Mouse (Mus musculus) forebrain, embryonic 11.5 days (tissue): Measurements from ENCODE around the gene Cd320. TPM values are rescaled to one million over a fixed set of nuclear protein-coding genes. Genes with fewer than 3 reads are reported as not detected.

ENCODE experiments used
- ATAC-seq: fragments of 200-750 bp; cut with Nextera tagmentation; replicated peaks from 2 replicates; pipeline ENCODE4 v1.8.0; 2017; ENCODE audit warnings: moderate TSS enrichment; ENCODE audit not compliant: low FRiP score
- DNase-seq: peaks from one replicate; pipeline ENCODE4 v3.0.0-alpha.2; 2017; ENCODE audit warnings: low spot score
- H3K27ac ChIP-seq: fragments of 300-500 bp; sonication (generic); 2 replicates; pipeline ENCODE4 v1.5.1; 2014; ENCODE audit warnings: low read depth, low read length
- H3K27me3 ChIP-seq: fragments of 300-500 bp; sonication (generic); 2 replicates; pipeline ENCODE4 v1.6.1; 2014; ENCODE audit warnings: mild to moderate bottlenecking, low read length, mixed read lengths; ENCODE audit not compliant: control insufficient read depth, insufficient read depth
- H3K36me3 ChIP-seq: fragments of 300-500 bp; sonication (generic); 2 replicates; pipeline ENCODE4 v1.6.1; 2014; ENCODE audit warnings: mild to moderate bottlenecking, low read length, moderate library complexity, mixed read lengths; ENCODE audit not compliant: control insufficient read depth, insufficient read depth
- H3K4me1 ChIP-seq: fragments of 300-500 bp; sonication (generic); replicated peaks from 2 replicates; pipeline ENCODE4 v1.6.1; 2014; ENCODE audit warnings: low read length, mixed read lengths; ENCODE audit not compliant: control insufficient read depth, insufficient read depth
- H3K4me2 ChIP-seq: fragments of 300-500 bp; sonication (generic); 2 replicates; pipeline ENCODE4 v1.6.1; 2014; ENCODE audit warnings: low read depth, mild to moderate bottlenecking, low read length, moderate library complexity, mixed read lengths; ENCODE audit not compliant: severe bottlenecking
- H3K4me3 ChIP-seq: fragments of 300-500 bp; sonication (generic); 2 replicates; pipeline ENCODE4 v1.5.1; 2014; ENCODE audit warnings: low read depth, low read length
- H3K9ac ChIP-seq: fragments of 300-500 bp; sonication (generic); 2 replicates; pipeline ENCODE4 v1.6.1; 2014; ENCODE audit warnings: low read length
- H3K9me3 ChIP-seq: fragments of 300-500 bp; sonication (generic); 2 replicates; pipeline ENCODE4 v1.6.1; 2016; ENCODE audit warnings: low read length, mixed read lengths; ENCODE audit not compliant: control insufficient read depth
- WGBS: fragments of 180-500 bp; shearing (Covaris S2); extraction: QIAGEN DNeasy Blood & Tissue Kit; methylation state at CpG from one replicate; pipeline ENCODE4 v1.1.7; 2014; 5-methylcytosine and 5-hydroxymethylcytosine counted together
- polyA plus RNA-seq: library from polyadenylated mRNA; unstranded; fragments of >200 nt; fragmentation: Nextera tagmentation; extraction: Ambion mirVana; gene quantifications from 2 replicates; pipeline ENCODE4 v1.2.1, GENCODE M21; 2014

The Cd320 gene
- polyA plus RNA-seq = 62.9 and 74.6 TPM in 2 replicates

- WGBS = under 1% methylated on average over 41 of the region's 45 CpGs
- Histone ChIP-seq H3K4me3 (peak within 1 kb of the TSS; percentile 86), H3K27me3 (no peaks in the 10 kb centered on the region), H3K4me2 (peak within 1 kb of the TSS; percentile 73), H3K9me3 (no peaks in the 10 kb centered on the region), H3K4me1 (no peaks in the 10 kb centered on the region), H3K9ac (peak within 1 kb of the TSS; percentile 79), H3K27ac (no peak within 1 kb of the TSS), H3K36me3 (no peaks in the 10 kb centered on the region; the same call in 1 of the 2 replicates)
- peak; percentile 95 for DNase-seq
- peak; percentile 89 for ATAC-seq
Observed at GRCm38 (mm10) chr17:33842966-33843795, at the start of gene Cd320. Gene Cd320 (plus strand): TSS chr17:33843091.

- no peak for ATAC-seq
- no peak overlapping the region for H3K4me3 ChIP-seq
Observed at GRCm38 (mm10) chr17:33798306-33798705, 44.6 kb upstream of the Cd320 start.

GRCm38 (mm10) chr17:33799277-33799676, 43.6 kb upstream of the Cd320 start:
- DNase-seq (no peak), ATAC-seq (no peak)
- H3K4me1 ChIP-seq = no peaks in the 10 kb centered on the region
- H3K9me3 ChIP-seq = no peaks in the 10 kb centered on the region
- WGBS = 66% methylated on average over 1 of the region's 1 CpGs
- no peak overlapping the region for H3K9ac ChIP-seq
- H3K4me2 ChIP-seq = no peak overlapping the region
- H3K27ac ChIP-seq = no peak overlapping the region
- H3K36me3 ChIP-seq = no peaks in the 10 kb centered on the region
- no peak overlapping the region for H3K4me3 ChIP-seq
- H3K27me3 ChIP-seq = no peaks in the 10 kb centered on the region

More at GRCm38 (mm10) chr17:33798306-33798705, 44.6 kb upstream of the Cd320 start:
- Histone ChIP-seq H3K36me3 (no peaks in the 10 kb centered on the region), H3K4me2 (no peak overlapping the region), H3K9ac (no peak overlapping the region), H3K27me3 (no peaks in the 10 kb centered on the region), H3K9me3 (no peaks in the 10 kb centered on the region), H3K27ac (no peak overlapping the region), H3K4me1 (no peaks in the 10 kb centered on the region)
- WGBS = 47% methylated on average over 3 of the region's 3 CpGs
- DNase-seq = no peak

GRCm38 (mm10) chr17:33802221-33802620, 40.7 kb upstream of the Cd320 start:
- no peaks in the 10 kb centered on the region for H3K36me3 ChIP-seq
- H3K27me3 ChIP-seq = no peaks in the 10 kb centered on the region
- ATAC-seq (no peak), DNase-seq (no peak)
- no peaks in the 10 kb centered on the region for H3K9me3 ChIP-seq
- H3K4me3 ChIP-seq = no peak overlapping the region
- H3K27ac ChIP-seq = no peak overlapping the region
- no peaks in the 10 kb centered on the region for H3K4me1 ChIP-seq
- H3K4me2 ChIP-seq = no peak overlapping the region
- WGBS = 9% methylated on average over 2 of the region's 2 CpGs
- H3K9ac ChIP-seq = no peak overlapping the region

- Histone ChIP-seq H3K9me3 (no peaks in the 10 kb centered on the region), H3K4me3 (no peak overlapping the region), H3K9ac (no peak overlapping the region), H3K27ac (no peak overlapping the region), H3K4me2 (no peak overlapping the region), H3K36me3 (no peaks in the 10 kb centered on the region), H3K4me1 (no peaks in the 10 kb centered on the region), H3K27me3 (no peaks in the 10 kb centered on the region)
- WGBS = 57% methylated on average over 4 of the region's 4 CpGs
- DNase-seq (no peak), ATAC-seq (no peak)
Observed at GRCm38 (mm10) chr17:33804205-33804604, 38.7 kb upstream of the Cd320 start.

- H3K4me2 ChIP-seq = no peak overlapping the region
- WGBS = 73% methylated on average over 1 of the region's 1 CpGs
- H3K9ac ChIP-seq = no peak overlapping the region
- no peak overlapping the region for H3K27ac ChIP-seq
- DNase-seq (no peak), ATAC-seq (no peak)
- H3K4me3 ChIP-seq = no peak overlapping the region
- H3K36me3 ChIP-seq = no peaks in the 10 kb centered on the region
- H3K4me1 ChIP-seq = no peaks in the 10 kb centered on the region
- H3K27me3 ChIP-seq = no peaks in the 10 kb centered on the region
- H3K9me3 ChIP-seq = no peaks in the 10 kb centered on the region
Observed at GRCm38 (mm10) chr17:33804745-33805144, 38.1 kb upstream of the Cd320 start.

- DNase-seq (no peak), ATAC-seq (no peak)
- peaks cover 2% of the 10 kb centered on the region; the same call in 1 of the 2 replicates for H3K27me3 ChIP-seq
- H3K9me3 ChIP-seq = no peaks in the 10 kb centered on the region
- no peak overlapping the region for H3K4me3 ChIP-seq
- WGBS = 73% methylated on average over 8 of the region's 9 CpGs
- no peaks in the 10 kb centered on the region for H3K4me1 ChIP-seq
- H3K27ac ChIP-seq = no peak overlapping the region
- H3K4me2 ChIP-seq = no peak overlapping the region
- H3K36me3 ChIP-seq = no peaks in the 10 kb centered on the region
- no peak overlapping the region for H3K9ac ChIP-seq
Observed at GRCm38 (mm10) chr17:33807181-33807888, 35.6 kb upstream of the Cd320 start.

GRCm38 (mm10) chr17:33808192-33808591, 34.7 kb upstream of the Cd320 start:
- 47% methylated on average over 10 of the region's 10 CpGs for WGBS
- H3K27ac ChIP-seq = no peak overlapping the region
- H3K9me3 ChIP-seq = no peaks in the 10 kb centered on the region
- no peaks in the 10 kb centered on the region for H3K36me3 ChIP-seq
- peaks cover 2% of the 10 kb centered on the region; the same call in 1 of the 2 replicates for H3K27me3 ChIP-seq
- H3K9ac ChIP-seq = no peak overlapping the region
- H3K4me3 ChIP-seq = no peak overlapping the region
- DNase-seq (no peak), ATAC-seq (no peak)
- H3K4me2 ChIP-seq = no peak overlapping the region
- H3K4me1 ChIP-seq = no peaks in the 10 kb centered on the region
